Mouse (Mus musculus): ENCODE data around the gene Hmgcll1. TPM values are rescaled to one million over a fixed set of nuclear protein-coding genes. Genes with fewer than 3 reads are reported as not detected.

Hmgcll1 gene
- polyA plus RNA-seq, 1 experiment from 2014 or later, result 4.3 TPM

- WGBS, result 37% methylated on average over 5 of the region's 5 CpGs
- Histone ChIP-seq H3K9ac (no peak overlapping the region), H3K9me3 (no peaks in the 10 kb centered on the region), H3K4me1 (0 out of 2 replicates have a peak, but pooled peaks cover 5% of the 10 kb centered on the region), H3K4me2 (replicated peaks) (no peak overlapping the region), H3K27me3 (no peaks in the 10 kb centered on the region), H3K4me3 (no peak overlapping the region), H3K36me3 (no peaks in the 10 kb centered on the region), H3K27ac (no peak overlapping the region)
- no peak for ATAC-seq (ENCODE audit: low FRiP score, low read depth)
These were observed 158.1 kb downstream of the Hmgcll1 start for GRCm38 (mm10) chr9:76172686-76173295.

GRCm38 (mm10) chr9:76179221-76179620 lies 164.6 kb downstream of the Hmgcll1 start:
- Histone ChIP-seq H3K9me3 (no peaks in the 10 kb centered on the region), H3K4me3 (no peak overlapping the region), H3K4me1 (no peaks in the 10 kb centered on the region), H3K4me2 (replicated peaks) (no peak overlapping the region), H3K36me3 (no peaks in the 10 kb centered on the region), H3K27me3 (no peaks in the 10 kb centered on the region), H3K9ac (no peak overlapping the region), H3K27ac (no peak overlapping the region)
- ATAC-seq (ENCODE audit: low FRiP score, low read depth), result no peak

Other genes with a start within 250 kb of the Hmgcll1 start
- gene Bmp5, start 239.5 kb upstream of the Hmgcll1 start, polyA plus RNA-seq (2015; fragmentation: Nextera tagmentation; extraction: Ambion mirVana), result 10.6 and 13.0 TPM in 2 replicates
- gene Gfral, start 198.8 kb downstream of the Hmgcll1 start, polyA plus RNA-seq (2015; fragmentation: Nextera tagmentation; extraction: Ambion mirVana), result not detected in 2 replicates

Measured in limb, embryonic 13.5 days (tissue).